Mouse (Mus musculus): ENCODE measurements around the gene Dgcr8.
A peak's percentile ranks its signal among the peaks of the same experiment; 100 is the strongest.

DNA sequence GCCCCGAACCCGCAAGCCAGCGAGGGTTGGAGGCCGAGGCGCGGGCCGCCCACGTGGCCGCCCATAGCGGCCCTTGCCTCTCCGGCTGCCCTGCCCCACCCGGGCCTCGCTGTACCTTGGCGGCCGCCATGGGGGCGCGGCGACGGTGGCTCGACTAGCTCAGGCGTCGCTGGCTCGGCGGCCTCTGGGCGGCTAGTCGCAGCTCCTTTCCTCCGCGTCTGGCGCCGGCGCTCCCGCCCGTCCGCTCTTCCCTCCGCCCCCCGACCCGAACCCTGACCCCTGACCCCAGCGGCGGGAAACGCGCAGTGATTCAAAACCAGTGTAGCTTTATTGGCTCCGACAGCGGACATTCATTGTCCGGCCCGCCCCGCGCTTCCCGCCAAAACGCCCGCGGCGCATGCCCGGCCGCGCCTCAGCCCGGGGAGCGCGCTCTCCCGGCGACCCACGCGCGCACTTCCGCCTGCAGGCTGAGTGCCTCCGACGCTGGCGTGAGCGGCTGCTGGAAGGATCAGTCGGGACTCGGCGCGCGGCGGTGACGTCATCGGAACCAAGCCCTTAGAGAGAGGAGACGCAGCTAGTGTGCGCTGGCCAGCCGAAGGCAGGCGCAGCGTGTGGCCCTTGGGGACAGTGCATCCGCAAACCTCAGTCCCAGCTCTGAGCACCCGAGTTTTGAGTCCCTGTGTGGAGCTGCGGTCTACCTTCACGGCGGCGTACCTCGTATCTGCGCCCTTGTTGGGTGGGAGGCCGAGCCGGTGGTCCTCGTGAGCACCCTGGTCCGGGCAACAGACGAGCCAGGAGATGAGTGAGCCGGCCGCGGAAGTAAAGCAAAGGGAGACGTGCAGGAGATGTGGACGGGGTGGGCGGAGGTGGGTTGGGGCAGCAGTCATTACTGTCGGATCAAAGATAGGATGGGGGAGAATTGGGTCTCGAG is 40.3 kb downstream of the Dgcr8 start, which contains the start of the genes Trmt2a and Ranbp1:
- TF ChIP-seq CTCF (IDR thresholded peaks at IDR 0.05; ENCODE audit: extremely low read depth, insufficient read length, insufficient replicate concordance, low read depth, low read length) = no peak
- TF ChIP-seq POLR2A (IDR thresholded peaks at IDR 0.05; ENCODE audit: low read depth, low read length) = peak; percentile 60

Data from small intestine, adult 2 months (tissue).